Mouse (Mus musculus): ENCODE measurements at regions not wholly inside any gene's neighbourhood (a gene's known extent, or its start where the extent isn't known, plus 50 kb on each side); places are given as distances from the start of the nearest gene placed in this dataset.

DNA sequence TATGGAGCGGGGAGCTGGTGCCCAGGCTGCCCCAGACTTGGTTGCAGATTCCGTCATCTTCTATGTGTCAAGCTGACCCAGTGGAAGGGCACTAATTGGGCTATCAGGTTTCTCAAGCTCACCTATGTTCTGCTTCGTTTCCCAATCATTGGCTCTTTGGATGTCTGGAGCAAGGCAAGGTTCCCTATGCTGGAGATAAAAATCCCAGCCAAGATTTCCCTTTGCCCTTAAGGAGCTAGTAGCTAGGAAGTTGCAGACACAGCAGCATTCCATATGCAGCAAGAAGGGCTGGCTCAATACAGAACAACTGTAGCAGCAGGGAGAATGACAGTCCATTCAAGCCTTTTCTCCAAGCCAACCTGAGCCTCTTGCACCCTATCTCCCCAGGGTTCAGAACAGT lies 159.2 kb upstream of the Zfp706 start:
- Histone ChIP-seq H3K36me3 (ENCODE audit: control insufficient read depth, insufficient read depth, low read length) (no peaks in the 10 kb centered on the region), H3K4me3 (ENCODE audit: low read depth, low read length) (no peak overlapping the region), H3K4me1 (ENCODE audit: control insufficient read depth, insufficient read depth, low read length) (no peaks in the 10 kb centered on the region), H3K27ac (ENCODE audit: low read depth, low read length) (no peak overlapping the region), H3K27me3 (ENCODE audit: control insufficient read depth, insufficient read depth, low read length) (no peaks in the 10 kb centered on the region), H3K9me3 (ENCODE audit: control insufficient read depth, low read length) (no peaks in the 10 kb centered on the region), H3K4me2 (ENCODE audit: low read depth, low read length) (no peak overlapping the region), H3K9ac (replicated peaks; ENCODE audit: low read depth, low read length) (no peak overlapping the region)
- no peak for ATAC-seq (ENCODE audit: low read depth)
- 79% methylated on average over 3 of the region's 3 CpGs for WGBS

DNA sequence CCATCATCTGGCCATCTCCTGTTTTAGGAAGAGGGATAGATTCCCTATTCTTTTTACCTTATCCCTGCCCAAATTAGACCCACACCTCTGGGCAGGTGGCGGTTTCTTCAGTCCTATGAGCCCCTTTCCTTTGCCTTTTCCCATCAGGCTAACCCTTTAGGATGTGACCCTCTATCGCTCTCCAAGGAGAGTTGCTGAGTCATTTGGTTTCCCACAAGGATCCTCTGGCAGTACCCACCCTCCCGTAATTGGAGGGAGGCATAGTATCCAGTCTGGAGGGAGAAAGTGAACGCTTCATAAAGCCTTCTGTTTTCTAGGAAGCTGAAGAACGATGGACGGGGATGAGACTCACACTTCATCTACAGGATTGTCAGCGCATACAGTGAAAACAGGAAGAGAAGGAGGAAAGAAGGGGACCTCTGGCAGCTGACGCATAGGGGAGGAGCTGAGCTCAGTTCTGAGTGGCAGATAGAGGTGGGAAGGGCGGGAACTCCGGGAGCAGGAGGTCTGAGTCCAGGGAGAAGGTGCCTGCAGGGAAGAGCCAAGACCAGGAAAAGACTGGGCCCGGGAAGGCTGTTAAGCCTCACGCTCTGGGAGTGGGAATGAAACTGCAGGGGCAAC lies 158.4 kb upstream of the Zfp706 start:
- no peaks in the 10 kb centered on the region for H3K9me3 ChIP-seq (ENCODE audit: control insufficient read depth, low read length)
- no peaks in the 10 kb centered on the region for H3K4me1 ChIP-seq (ENCODE audit: control insufficient read depth, insufficient read depth, low read length)
- no peaks in the 10 kb centered on the region for H3K36me3 ChIP-seq (ENCODE audit: control insufficient read depth, insufficient read depth, low read length)
- 23% methylated on average over 12 of the region's 12 CpGs for WGBS
- H3K27me3 ChIP-seq (ENCODE audit: control insufficient read depth, insufficient read depth, low read length): no peaks in the 10 kb centered on the region
- no peak for ATAC-seq (ENCODE audit: low read depth)
- no peak overlapping the region for H3K4me2 ChIP-seq (ENCODE audit: low read depth, low read length)
- no peak overlapping the region for H3K9ac ChIP-seq (replicated peaks; ENCODE audit: low read depth, low read length)
- no peak overlapping the region for H3K4me3 ChIP-seq (ENCODE audit: low read depth, low read length)
- H3K27ac ChIP-seq (ENCODE audit: low read depth, low read length): no peak overlapping the region

- no peak overlapping the region for H3K27ac ChIP-seq (ENCODE audit: low read depth, low read length)
- no peak overlapping the region for H3K4me2 ChIP-seq (ENCODE audit: low read depth, low read length)
- H3K4me1 ChIP-seq (ENCODE audit: control insufficient read depth, insufficient read depth, low read length): no peaks in the 10 kb centered on the region
- H3K9ac ChIP-seq (replicated peaks; ENCODE audit: low read depth, low read length): no peak overlapping the region
- no peaks in the 10 kb centered on the region for H3K9me3 ChIP-seq (ENCODE audit: control insufficient read depth, low read length)
- H3K36me3 ChIP-seq (ENCODE audit: control insufficient read depth, insufficient read depth, low read length): no peaks in the 10 kb centered on the region
- H3K4me3 ChIP-seq (ENCODE audit: low read depth, low read length): no peak overlapping the region
- ATAC-seq (ENCODE audit: low read depth): no peak
- H3K27me3 ChIP-seq (ENCODE audit: control insufficient read depth, insufficient read depth, low read length): no peaks in the 10 kb centered on the region
- 58% methylated on average over 2 of the region's 2 CpGs for WGBS
Observed at GRCm38 (mm10) chr15:37165216-37165615, 157.6 kb upstream of the Zfp706 start.

DNA sequence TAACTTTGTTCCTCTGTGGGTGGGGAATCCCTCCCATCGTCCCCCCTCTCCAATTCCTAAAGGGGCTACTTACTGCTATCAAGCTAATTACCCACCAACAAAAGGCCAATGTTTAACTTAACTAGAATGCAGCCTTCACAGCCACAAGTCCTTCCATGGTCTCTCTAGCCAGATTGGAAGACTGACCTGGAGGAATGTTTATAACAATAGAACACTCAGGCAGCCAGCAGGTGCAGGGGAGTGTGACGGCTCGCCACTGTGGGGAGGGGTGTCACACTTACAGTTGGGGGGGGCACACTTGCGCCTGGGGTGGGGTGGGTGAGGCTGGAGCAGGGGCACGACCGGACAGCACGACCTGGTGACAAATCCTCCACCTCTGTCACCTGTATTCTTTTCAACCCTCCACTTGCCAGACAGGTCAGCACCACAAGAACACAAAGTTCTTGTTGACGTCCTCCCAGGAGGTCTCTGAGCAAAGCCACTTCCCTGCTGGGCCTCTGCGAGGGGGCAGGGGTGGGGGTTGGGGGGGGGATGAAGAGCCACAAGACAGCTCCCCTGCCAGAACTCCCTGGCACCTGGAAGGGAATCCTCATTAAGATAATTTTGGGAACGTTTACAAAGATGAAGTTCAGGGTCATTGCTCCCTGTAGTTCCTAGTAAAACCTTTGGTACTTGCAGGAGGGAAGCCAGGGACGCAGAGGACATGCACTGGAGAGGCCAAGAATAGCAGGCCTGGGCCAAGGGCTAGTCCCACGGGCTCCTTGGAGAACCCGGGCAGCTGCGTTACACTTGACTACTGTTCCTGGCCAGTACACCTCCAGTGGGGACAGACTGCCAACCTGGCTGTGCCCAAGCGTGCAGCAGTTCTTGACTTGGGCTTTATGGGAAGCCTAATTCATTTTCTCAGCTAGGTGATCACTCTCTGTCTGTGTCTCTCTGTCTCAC lies 156.9 kb upstream of the Zfp706 start:
- Histone ChIP-seq H3K4me1 (ENCODE audit: control insufficient read depth, insufficient read depth, low read length) (no peaks in the 10 kb centered on the region), H3K4me2 (ENCODE audit: low read depth, low read length) (no peak overlapping the region), H3K9ac (replicated peaks; ENCODE audit: low read depth, low read length) (no peak overlapping the region), H3K36me3 (ENCODE audit: control insufficient read depth, insufficient read depth, low read length) (no peaks in the 10 kb centered on the region), H3K9me3 (ENCODE audit: control insufficient read depth, low read length) (no peaks in the 10 kb centered on the region), H3K4me3 (ENCODE audit: low read depth, low read length) (no peak overlapping the region), H3K27me3 (ENCODE audit: control insufficient read depth, insufficient read depth, low read length) (no peaks in the 10 kb centered on the region), H3K27ac (ENCODE audit: low read depth, low read length) (no peak overlapping the region)
- 39% methylated on average over 15 of the region's 15 CpGs for WGBS
- no peak for ATAC-seq (ENCODE audit: low read depth)

GRCm38 (mm10) chr15:37159956-37160355 lies 152.4 kb upstream of the Zfp706 start:
- no peak overlapping the region for H3K4me2 ChIP-seq (ENCODE audit: low read depth, low read length)
- WGBS: 76% methylated on average over 4 of the region's 4 CpGs

DNA sequence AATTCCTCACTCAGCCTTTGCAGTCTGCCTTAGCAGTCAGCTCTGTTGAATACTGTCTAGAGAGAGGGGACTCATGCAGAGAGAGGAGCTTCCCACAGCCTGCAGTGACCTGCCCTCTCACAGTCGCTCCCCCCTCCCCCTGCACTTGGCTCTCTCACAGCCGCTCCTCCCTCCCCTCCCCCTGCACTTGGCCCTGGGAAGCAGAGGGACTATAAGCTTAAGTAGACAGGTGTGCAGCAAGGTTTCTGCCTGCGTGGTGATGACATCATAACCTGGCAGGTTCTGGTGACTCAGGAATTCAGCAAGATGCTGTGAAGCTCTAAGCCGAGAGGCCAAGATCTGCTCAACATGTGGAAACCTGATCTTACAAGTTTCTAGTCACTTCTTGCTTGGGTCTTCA lies 151.8 kb upstream of the Zfp706 start:
- peak; percentile 61; the same call in 1 of the 2 replicates for ATAC-seq (ENCODE audit: low read depth)
- no peak overlapping the region for H3K4me3 ChIP-seq (ENCODE audit: low read depth, low read length)
- no peaks in the 10 kb centered on the region for H3K27me3 ChIP-seq (ENCODE audit: control insufficient read depth, insufficient read depth, low read length)
- WGBS: 11% methylated on average over 4 of the region's 4 CpGs
- no peak overlapping the region for H3K9ac ChIP-seq (replicated peaks; ENCODE audit: low read depth, low read length)
- no peaks in the 10 kb centered on the region for H3K9me3 ChIP-seq (ENCODE audit: control insufficient read depth, low read length)
- no peaks in the 10 kb centered on the region for H3K4me1 ChIP-seq (ENCODE audit: control insufficient read depth, insufficient read depth, low read length)
- no peaks in the 10 kb centered on the region for H3K36me3 ChIP-seq (ENCODE audit: control insufficient read depth, insufficient read depth, low read length)
- no peak overlapping the region for H3K27ac ChIP-seq (ENCODE audit: low read depth, low read length)
- no peak overlapping the region for H3K4me2 ChIP-seq (ENCODE audit: low read depth, low read length)

More at GRCm38 (mm10) chr15:37159956-37160355, 152.4 kb upstream of the Zfp706 start:
- no peaks in the 10 kb centered on the region for H3K36me3 ChIP-seq (ENCODE audit: control insufficient read depth, insufficient read depth, low read length)
- H3K4me3 ChIP-seq (ENCODE audit: low read depth, low read length): no peak overlapping the region
- no peak overlapping the region for H3K9ac ChIP-seq (replicated peaks; ENCODE audit: low read depth, low read length)
- no peaks in the 10 kb centered on the region for H3K4me1 ChIP-seq (ENCODE audit: control insufficient read depth, insufficient read depth, low read length)
- H3K27ac ChIP-seq (ENCODE audit: low read depth, low read length): no peak overlapping the region
- H3K9me3 ChIP-seq (ENCODE audit: control insufficient read depth, low read length): no peaks in the 10 kb centered on the region
- H3K27me3 ChIP-seq (ENCODE audit: control insufficient read depth, insufficient read depth, low read length): no peaks in the 10 kb centered on the region
- ATAC-seq (ENCODE audit: low read depth): no peak

- no peaks in the 10 kb centered on the region for H3K36me3 ChIP-seq (ENCODE audit: control insufficient read depth, insufficient read depth, low read length)
- WGBS: 68% methylated on average over 4 of the region's 4 CpGs
- H3K9me3 ChIP-seq (ENCODE audit: control insufficient read depth, low read length): no peaks in the 10 kb centered on the region
- H3K9ac ChIP-seq (replicated peaks; ENCODE audit: low read depth, low read length): no peak overlapping the region
- no peaks in the 10 kb centered on the region for H3K27me3 ChIP-seq (ENCODE audit: control insufficient read depth, insufficient read depth, low read length)
- H3K4me3 ChIP-seq (ENCODE audit: low read depth, low read length): no peak overlapping the region
- H3K4me2 ChIP-seq (ENCODE audit: low read depth, low read length): no peak overlapping the region
- no peak for ATAC-seq (ENCODE audit: low read depth)
- H3K4me1 ChIP-seq (ENCODE audit: control insufficient read depth, insufficient read depth, low read length): no peaks in the 10 kb centered on the region
- H3K27ac ChIP-seq (ENCODE audit: low read depth, low read length): no peak overlapping the region
Observed at GRCm38 (mm10) chr15:37157386-37157785, 149.8 kb upstream of the Zfp706 start.

GRCm38 (mm10) chr15:37154934-37155333 lies 147.4 kb upstream of the Zfp706 start:
- 93% methylated on average over 4 of the region's 4 CpGs for whole genome bisulfite sequencing
- H3K9ac ChIP-seq (replicated peaks; ENCODE audit: low read depth, low read length): no peak overlapping the region
- H3K4me2 ChIP-seq (ENCODE audit: low read depth, low read length): no peak overlapping the region
- ATAC-seq (ENCODE audit: low read depth): no peak
- H3K4me3 ChIP-seq (ENCODE audit: low read depth, low read length): no peak overlapping the region
- H3K27ac ChIP-seq (ENCODE audit: low read depth, low read length): no peak overlapping the region
- no peaks in the 10 kb centered on the region for H3K36me3 ChIP-seq (ENCODE audit: control insufficient read depth, insufficient read depth, low read length)
- H3K9me3 ChIP-seq (ENCODE audit: control insufficient read depth, low read length): no peaks in the 10 kb centered on the region
- no peaks in the 10 kb centered on the region for H3K27me3 ChIP-seq (ENCODE audit: control insufficient read depth, insufficient read depth, low read length)
- H3K4me1 ChIP-seq (ENCODE audit: control insufficient read depth, insufficient read depth, low read length): no peaks in the 10 kb centered on the region

GRCm38 (mm10) chr15:37153177-37153576 lies 145.6 kb upstream of the Zfp706 start:
- 88% methylated on average over 6 of the region's 6 CpGs for WGBS
- Histone ChIP-seq H3K4me1 (ENCODE audit: control insufficient read depth, insufficient read depth, low read length) (no peaks in the 10 kb centered on the region), H3K36me3 (ENCODE audit: control insufficient read depth, insufficient read depth, low read length) (no peaks in the 10 kb centered on the region), H3K9me3 (ENCODE audit: control insufficient read depth, low read length) (no peaks in the 10 kb centered on the region), H3K9ac (replicated peaks; ENCODE audit: low read depth, low read length) (no peak overlapping the region), H3K27me3 (ENCODE audit: control insufficient read depth, insufficient read depth, low read length) (no peaks in the 10 kb centered on the region), H3K4me2 (ENCODE audit: low read depth, low read length) (no peak overlapping the region), H3K4me3 (ENCODE audit: low read depth, low read length) (no peak overlapping the region), H3K27ac (ENCODE audit: low read depth, low read length) (no peak overlapping the region)
- ATAC-seq (ENCODE audit: low read depth): no peak
